Mouse (Mus musculus): Measurements from ENCODE around the gene Catsper1.

DNA sequence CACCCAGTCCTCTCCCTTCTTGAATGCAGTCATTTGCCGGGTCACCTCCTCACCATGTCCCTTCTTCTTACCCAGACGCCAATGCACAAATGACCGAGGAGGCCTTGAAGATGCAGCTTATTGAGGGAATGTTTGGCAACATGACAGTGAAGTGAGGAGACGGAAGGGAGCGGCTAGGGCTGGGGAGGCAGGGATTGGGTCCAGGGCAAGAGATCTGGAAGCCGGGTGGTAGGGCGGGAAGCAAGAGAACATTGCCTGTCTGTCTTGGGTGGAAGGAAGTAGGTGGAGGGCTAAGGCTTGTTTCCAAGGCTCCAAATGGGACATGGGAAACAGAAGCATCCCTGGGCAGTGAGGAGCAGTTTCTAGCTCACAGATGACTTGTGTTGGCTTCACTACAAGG, 5.8 kb downstream of the Catsper1 start:
- TF ChIP-seq CTCF (IDR thresholded peaks at IDR 0.05; ENCODE audit: low read depth, low read length), result no peak
- TF ChIP-seq POLR2A (IDR thresholded peaks at IDR 0.05; ENCODE audit: extremely low read depth, insufficient read depth, low read length), result no peak

Data from liver, adult 2 months (tissue).